Mouse (Mus musculus): Measurements from ENCODE around the gene Zscan4e. TPM values are rescaled to one million over a fixed set of nuclear protein-coding genes. Genes with fewer than 3 reads are reported as not detected.

The Zscan4e gene
- polyA plus RNA-seq (2015; fragmentation: Nextera tagmentation; extraction: Ambion mirVana), result not detected in 2 replicates

GRCm38 (mm10) chr7:11310582-11310981 lies at the start of gene Zscan4e:
Gene Zscan4e, minus strand, starts transcription at chr7:11310682.

Small RNA genes within 50 kb of the gene (microRNA-seq; reads per million reads assigned to microRNA genes)
- not detected for gene Gm23087
- gene Gm26248, result not detected

Other genes starting within 250 kb of the Zscan4e start
- not detected in 2 replicates for gene Zscan4-ps1, start 241.0 kb downstream of the Zscan4e start, polyA plus RNA-seq (2015; fragmentation: Nextera tagmentation; extraction: Ambion mirVana)
- gene Zscan4d, start 144.5 kb downstream of the Zscan4e start, polyA plus RNA-seq (2015; fragmentation: Nextera tagmentation; extraction: Ambion mirVana), result not detected in 2 replicates
- not detected in 2 replicates for gene Zscan4f, start 87.2 kb upstream of the Zscan4e start, polyA plus RNA-seq (2015; fragmentation: Nextera tagmentation; extraction: Ambion mirVana)
- not detected in 2 replicates for gene Zscan4-ps2, start 203.6 kb upstream of the Zscan4e start, polyA plus RNA-seq (2015; fragmentation: Nextera tagmentation; extraction: Ambion mirVana)